Mouse (Mus musculus) small intestine, adult 2 months (tissue): ENCODE measurements around the gene 4931428F04Rik. TPM values are rescaled to one million over a fixed set of nuclear protein-coding genes. Genes with fewer than 3 reads are reported as not detected.
"Not testable (repeated sequence)": the region's sequence is repeated elsewhere in the genome, so short reads cannot be mapped to it uniquely, and the experiment has no call there.

Experiments
- H3K27ac ChIP-seq: fragments of 200-500 bp; 2 replicates; pipeline ENCODE4 v1.5.1; 2012; ENCODE audit warnings: low read depth, low read length, control low read depth, inconsistent platforms; ENCODE audit not compliant: insufficient read depth
- H3K27me3 ChIP-seq: fragments of 200-500 bp; 2 replicates; pipeline ENCODE4 v1.6.1; 2012; ENCODE audit warnings: mild to moderate bottlenecking, moderate library complexity, low read length, inconsistent platforms; ENCODE audit not compliant: control insufficient read depth, insufficient read depth
- H3K36me3 ChIP-seq: fragments of 200-500 bp; 2 replicates; pipeline ENCODE4 v1.6.1; 2012; ENCODE audit warnings: mild to moderate bottlenecking, low read length, control low read depth, inconsistent platforms; ENCODE audit not compliant: control insufficient read depth, insufficient read depth
- H3K4me1 ChIP-seq: fragments of 200-500 bp; 2 replicates; pipeline ENCODE4 v1.6.1; 2012; ENCODE audit warnings: low read length, inconsistent platforms, mixed read lengths; ENCODE audit not compliant: control insufficient read depth, insufficient read depth, insufficient read length
- H3K4me3 ChIP-seq: fragments of 200-500 bp; 2 replicates; pipeline ENCODE4 v1.5.1; 2012; ENCODE audit warnings: low read depth, mild to moderate bottlenecking, control low read depth, inconsistent platforms, low read length, moderate library complexity
- CTCF ChIP-seq: fragments of 200-500 bp; IDR thresholded peaks from 2 replicates; pipeline ENCODE4 v1.5.1; 2012; ENCODE audit warnings: low read depth, mild to moderate bottlenecking, control low read depth, inconsistent platforms, low read length, moderate library complexity, mixed read lengths; ENCODE audit not compliant: insufficient replicate concordance, insufficient read length; ENCODE audit errors: extremely low read depth
- POLR2A ChIP-seq: fragments of 200-500 bp; IDR thresholded peaks from 2 replicates; pipeline ENCODE4 v1.6.1; 2012; ENCODE audit warnings: low read depth, mild to moderate bottlenecking, control low read depth, inconsistent platforms, low read length, moderate library complexity
- WGBS: fragments of 180-500 bp; shearing (Covaris S2); methylation state at CpG from one replicate; pipeline ENCODE4 v1.1.7; 2018; 5-methylcytosine and 5-hydroxymethylcytosine counted together
- polyA plus RNA-seq: library from polyadenylated mRNA; depleted of rRNA; stranded (reverse); fragments of >200 nt; gene quantifications from 2 replicates; pipeline ENCODE4 v1.2.3, GENCODE M21; 2012; rRNA removed

Gene 4931428F04Rik
- polyA plus RNA-seq, 1 experiment: 2.6 TPM

GRCm38 (mm10) chr8:105237442-105238142 is 52.1 kb downstream of the 4931428F04Rik start:
- H3K27ac ChIP-seq: no peak overlapping the region
- WGBS: 86% methylated on average over 14 of the region's 14 CpGs
- no peaks in the 10 kb centered on the region for H3K27me3 ChIP-seq
- H3K4me1 ChIP-seq: no peaks in the 10 kb centered on the region
- H3K36me3 ChIP-seq: peaks cover 50% of the 10 kb centered on the region
- H3K4me3 ChIP-seq: no peak overlapping the region
- no peak for TF ChIP-seq CTCF
- TF ChIP-seq POLR2A: no peak

- no peak for TF ChIP-seq POLR2A
- TF ChIP-seq CTCF: no peak
- no peaks in the 10 kb centered on the region for H3K27me3 ChIP-seq
- H3K4me3 ChIP-seq: no peak overlapping the region
- WGBS: 38% methylated on average over 1 of the region's 1 CpGs
- H3K36me3 ChIP-seq: peaks cover 43% of the 10 kb centered on the region
- no peak overlapping the region for H3K27ac ChIP-seq
- no peaks in the 10 kb centered on the region for H3K4me1 ChIP-seq
Measured at GRCm38 (mm10) chr8:105235206-105235605, 54.5 kb downstream of the 4931428F04Rik start.

- H3K4me3 ChIP-seq: no peak overlapping the region
- no peaks in the 10 kb centered on the region for H3K27me3 ChIP-seq
- peaks cover 32% of the 10 kb centered on the region for H3K36me3 ChIP-seq
- 30% methylated on average over 1 of the region's 1 CpGs for WGBS
- no peak overlapping the region for H3K27ac ChIP-seq
- TF ChIP-seq POLR2A (no peak), CTCF (no peak)
- no peaks in the 10 kb centered on the region for H3K4me1 ChIP-seq
Measured at GRCm38 (mm10) chr8:105233126-105233935, 56.3 kb downstream of the 4931428F04Rik start.

GRCm38 (mm10) chr8:105232321-105232693 is 57.4 kb downstream of the 4931428F04Rik start:
- H3K4me3 ChIP-seq: not testable (repeated sequence)
- 86% methylated on average over 4 of the region's 4 CpGs for whole genome bisulfite sequencing
- H3K36me3 ChIP-seq: peaks cover 28% of the 10 kb centered on the region

DNA sequence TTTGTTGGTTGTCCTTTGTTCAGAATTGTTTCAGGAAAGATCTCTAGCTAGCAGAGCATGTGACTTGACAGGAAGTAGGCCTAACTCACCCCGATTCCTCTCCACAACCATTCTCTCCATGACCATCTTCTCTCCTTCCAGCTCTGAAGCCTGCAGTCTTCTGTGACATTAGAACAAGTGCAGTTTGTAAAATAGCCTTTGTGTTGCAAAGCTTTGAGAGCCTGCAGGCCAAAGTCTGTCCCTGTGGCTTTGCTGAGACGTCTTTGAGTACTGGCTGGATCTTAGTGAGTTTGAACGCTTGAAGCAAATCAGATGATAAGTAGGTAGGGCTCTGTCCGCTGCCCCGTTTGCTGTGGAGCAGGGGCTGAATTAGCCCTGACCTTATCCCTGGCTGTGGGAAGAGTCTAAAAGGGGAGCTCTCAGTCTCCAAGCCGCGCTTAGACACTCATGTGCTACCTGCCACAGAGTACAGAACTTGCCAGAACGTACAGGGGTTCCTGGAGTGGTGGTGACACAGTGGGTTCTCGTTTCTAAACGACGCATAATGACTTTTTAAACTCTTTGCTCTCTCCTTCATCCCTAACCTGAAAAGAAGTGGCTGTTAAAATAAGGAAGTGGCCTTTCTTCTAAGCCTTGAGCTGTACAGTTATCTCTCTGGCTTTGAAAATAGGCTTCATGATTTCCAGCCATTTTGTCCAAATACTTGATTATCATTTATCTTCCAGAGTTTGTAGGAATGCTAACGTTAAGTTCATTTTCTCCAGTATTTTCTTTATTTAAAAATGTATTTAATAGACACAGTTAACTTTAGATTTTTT is 58.0 kb downstream of the 4931428F04Rik start:
- H3K4me1 ChIP-seq: no peaks in the 10 kb centered on the region
- 83% methylated on average over 12 of the region's 12 CpGs for WGBS
- H3K36me3 ChIP-seq: peaks cover 25% of the 10 kb centered on the region
- no peak overlapping the region for H3K27ac ChIP-seq
- TF ChIP-seq CTCF (no peak), POLR2A (no peak)
- no peak overlapping the region for H3K4me3 ChIP-seq
- no peaks in the 10 kb centered on the region for H3K27me3 ChIP-seq

More at GRCm38 (mm10) chr8:105232321-105232693, 57.4 kb downstream of the 4931428F04Rik start:
- not testable (repeated sequence) for H3K27ac ChIP-seq, H3K4me1 ChIP-seq, H3K27me3 ChIP-seq

Other genes starting within 250 kb of the 4931428F04Rik start
- 0.22 and 1.3 TPM in 2 replicates for gene Ces3a, start 241.3 kb downstream of the 4931428F04Rik start, polyA plus RNA-seq
- 0.18 TPM in 1 of 2 replicates, not detected in the other for gene Ces3b, start 206.1 kb downstream of the 4931428F04Rik start, polyA plus RNA-seq
- gene Ces4a, start 158.1 kb downstream of the 4931428F04Rik start, polyA plus RNA-seq: not detected in 2 replicates
- gene Cbfb, start 119.2 kb downstream of the 4931428F04Rik start, polyA plus RNA-seq: 2.3 and 2.9 TPM in 2 replicates
- gene D230025D16Rik, start 64.7 kb downstream of the 4931428F04Rik start, polyA plus RNA-seq: 6.3 and 9.4 TPM in 2 replicates
- gene B3gnt9, start 34.7 kb downstream of the 4931428F04Rik start, polyA plus RNA-seq: 8.6 and 13.8 TPM in 2 replicates
- 62.7 and 112 TPM in 2 replicates for gene Tradd, start 25.3 kb downstream of the 4931428F04Rik start, polyA plus RNA-seq
- 12.4 and 34.9 TPM in 2 replicates for gene Fbxl8, start 25.2 kb downstream of the 4931428F04Rik start, polyA plus RNA-seq
- gene Hsf4, start 20.1 kb downstream of the 4931428F04Rik start, polyA plus RNA-seq: 1.2 and 1.3 TPM in 2 replicates
- 0.52 and 1.1 TPM in 2 replicates for gene Nol3, start 13.7 kb downstream of the 4931428F04Rik start, polyA plus RNA-seq
- 2.1 and 3.1 TPM in 2 replicates for gene Exoc3l, start 6.2 kb upstream of the 4931428F04Rik start, polyA plus RNA-seq
- gene E2f4, start 7.8 kb upstream of the 4931428F04Rik start, polyA plus RNA-seq: 81.4 and 152 TPM in 2 replicates
- gene Elmo3, start 15.7 kb upstream of the 4931428F04Rik start, polyA plus RNA-seq: 39.6 and 107 TPM in 2 replicates
- gene Lrrc29, start 36.4 kb upstream of the 4931428F04Rik start, polyA plus RNA-seq: 2.7 and 6.9 TPM in 2 replicates
- 77.5 and 105 TPM in 2 replicates for gene Tmem208, start 36.5 kb upstream of the 4931428F04Rik start, polyA plus RNA-seq
- 15.4 and 19.6 TPM in 2 replicates for gene Fhod1, start 58.1 kb upstream of the 4931428F04Rik start, polyA plus RNA-seq
- gene Slc9a5, start 59.0 kb upstream of the 4931428F04Rik start, polyA plus RNA-seq: 1.4 and 3.1 TPM in 2 replicates
- gene Plekhg4, start 83.4 kb upstream of the 4931428F04Rik start, polyA plus RNA-seq: 0.14 and 0.41 TPM in 2 replicates
- not detected in 2 replicates for gene Kctd19, start 123.6 kb upstream of the 4931428F04Rik start, polyA plus RNA-seq
- 0.06 TPM in 1 of 2 replicates, not detected in the other for gene Lrrc36, start 123.7 kb upstream of the 4931428F04Rik start, polyA plus RNA-seq
- gene Tppp3, start 181.7 kb upstream of the 4931428F04Rik start, polyA plus RNA-seq: 36.9 and 60.5 TPM in 2 replicates
- gene Zdhhc1, start 207.0 kb upstream of the 4931428F04Rik start, polyA plus RNA-seq: 14.8 and 15.2 TPM in 2 replicates
- gene Hsd11b2, start 228.9 kb upstream of the 4931428F04Rik start, polyA plus RNA-seq: 5.0 and 12.2 TPM in 2 replicates